Mouse (Mus musculus): ENCODE data around the gene Narfl. TPM values are rescaled to one million over a fixed set of nuclear protein-coding genes. Genes with fewer than 3 reads are reported as not detected.

The Narfl gene
- polyA plus RNA-seq, 1 experiment from 2014 or later = 33.3 TPM

DNA sequence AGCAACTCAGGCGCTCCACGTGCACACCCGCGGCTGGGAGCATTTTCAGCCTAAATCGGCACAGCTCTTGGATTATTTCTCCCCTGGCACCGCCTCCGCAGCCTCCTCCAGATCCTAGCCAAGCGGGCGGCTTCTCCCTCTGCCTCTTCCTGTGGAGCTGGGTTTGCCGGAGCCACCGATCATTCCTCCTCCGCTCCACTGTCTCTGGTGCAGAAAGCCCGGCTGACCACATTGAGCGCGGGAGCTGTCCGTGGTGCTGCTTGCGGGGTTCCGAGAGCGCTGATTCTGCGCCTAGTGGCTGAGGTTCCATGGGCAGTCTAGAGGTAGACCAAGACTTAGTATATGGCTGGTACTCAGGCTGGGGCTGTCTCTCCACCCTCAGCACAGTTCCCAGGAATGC lies 39.9 kb downstream of the Narfl start:
- ATAC-seq (ENCODE audit: low FRiP score, low TSS enrichment) (no peak), DNase-seq (peak; percentile 78)
- Histone ChIP-seq H3K4me1 (ENCODE audit: control insufficient read depth, insufficient read depth, low read length) (peaks cover 34% of the 10 kb centered on the region), H3K9me3 (ENCODE audit: control insufficient read depth, low read length) (no peaks in the 10 kb centered on the region), H3K4me3 (replicated peaks; ENCODE audit: low read depth, low read length) (0 out of 2 replicates have a peak overlapping the region, but pooled peaks have one; percentile 10), H3K27ac (replicated peaks; ENCODE audit: low read depth, low read length) (no peak overlapping the region), H3K27me3 (ENCODE audit: control insufficient read depth, insufficient read depth, low read length) (peaks cover 9% of the 10 kb centered on the region), H3K36me3 (ENCODE audit: control insufficient read depth, insufficient read depth, low read length) (peaks cover 22% of the 10 kb centered on the region), H3K9ac (replicated peaks; ENCODE audit: low read length) (peak overlapping the region; percentile 42; the same call in 1 of the 2 replicates), H3K4me2 (ENCODE audit: low read length) (peak overlapping the region; percentile 41)
- WGBS = 3% methylated on average over 20 of the region's 20 CpGs

DNA sequence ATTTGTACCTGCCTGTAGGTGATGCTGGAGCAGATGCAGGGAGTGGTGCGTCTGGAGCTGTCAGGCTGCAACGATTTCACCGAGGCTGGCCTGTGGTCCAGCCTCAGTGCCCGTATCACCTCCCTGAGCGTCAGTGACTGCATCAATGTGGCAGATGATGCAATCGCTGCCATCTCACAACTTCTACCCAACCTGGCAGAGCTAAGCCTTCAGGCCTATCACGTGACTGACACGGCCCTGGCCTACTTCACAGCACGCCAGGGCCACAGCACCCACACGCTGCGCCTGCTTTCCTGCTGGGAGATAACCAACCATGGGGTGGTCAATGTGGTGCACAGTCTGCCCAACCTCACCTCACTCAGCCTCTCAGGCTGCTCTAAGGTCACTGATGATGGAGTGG lies 44.1 kb downstream of the Narfl start:
- H3K27ac ChIP-seq (replicated peaks; ENCODE audit: low read depth, low read length) = no peak overlapping the region
- H3K9ac ChIP-seq (replicated peaks; ENCODE audit: low read length) = no peak overlapping the region
- ATAC-seq (ENCODE audit: low FRiP score, low TSS enrichment) = no peak
- peaks cover 38% of the 10 kb centered on the region for H3K36me3 ChIP-seq (ENCODE audit: control insufficient read depth, insufficient read depth, low read length)
- H3K4me3 ChIP-seq (replicated peaks; ENCODE audit: low read depth, low read length) = no peak overlapping the region
- H3K27me3 ChIP-seq (ENCODE audit: control insufficient read depth, insufficient read depth, low read length) = peaks cover 10% of the 10 kb centered on the region
- peaks cover 10% of the 10 kb centered on the region for H3K4me1 ChIP-seq (ENCODE audit: control insufficient read depth, insufficient read depth, low read length)
- no peak for DNase-seq
- no peak overlapping the region for H3K4me2 ChIP-seq (ENCODE audit: low read length)
- WGBS = 93% methylated on average over 11 of the region's 11 CpGs
- no peaks in the 10 kb centered on the region for H3K9me3 ChIP-seq (ENCODE audit: control insufficient read depth, low read length)

DNA sequence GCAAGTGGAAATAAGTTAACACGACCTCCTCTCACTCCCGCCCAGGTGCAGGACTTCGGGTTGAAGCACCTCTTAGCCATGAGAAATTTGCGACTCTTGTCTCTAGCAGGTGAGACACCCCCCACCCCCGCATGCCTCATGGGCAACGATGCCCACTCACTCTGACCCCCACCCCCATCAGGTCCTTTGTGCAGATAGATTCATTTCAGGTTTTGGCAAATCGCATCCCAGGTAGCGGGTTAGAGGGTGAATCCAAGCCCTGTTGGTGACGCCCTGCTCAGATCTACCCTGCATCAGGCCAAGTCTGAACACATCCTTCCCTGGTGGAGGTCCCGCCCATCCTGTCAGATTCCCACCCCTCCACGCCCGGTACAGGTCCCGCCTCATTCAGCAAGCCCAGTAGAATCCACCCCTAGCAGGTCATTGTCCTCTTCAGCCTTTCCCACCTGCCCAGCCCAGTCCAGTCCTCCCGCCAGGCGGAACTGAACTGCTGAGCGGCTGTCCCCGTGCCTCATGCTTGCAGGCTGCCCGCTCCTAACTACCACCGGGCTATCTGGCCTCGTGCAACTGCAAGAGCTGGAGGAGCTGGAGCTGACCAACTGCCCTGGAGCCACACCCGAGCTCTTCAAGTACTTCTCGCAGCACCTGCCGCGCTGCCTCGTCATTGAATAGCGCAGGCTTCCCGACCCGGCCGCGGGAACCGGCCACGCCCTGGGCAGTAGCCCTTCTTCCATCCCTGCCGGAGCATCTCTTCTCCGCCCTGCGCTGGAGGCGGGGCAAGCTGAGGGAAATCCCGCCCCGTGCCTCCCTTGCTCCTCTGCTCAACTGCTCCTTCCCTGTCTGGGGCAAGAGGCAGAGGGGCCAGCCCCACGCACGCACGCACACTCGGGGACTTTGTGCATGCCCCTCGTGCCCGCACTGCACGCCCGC lies 45.5 kb downstream of the Narfl start:
- 10% methylated on average over 45 of the region's 46 CpGs for WGBS
- Histone ChIP-seq H3K4me1 (ENCODE audit: control insufficient read depth, insufficient read depth, low read length) (peaks cover 7% of the 10 kb centered on the region), H3K36me3 (ENCODE audit: control insufficient read depth, insufficient read depth, low read length) (peaks cover 38% of the 10 kb centered on the region), H3K27ac (replicated peaks; ENCODE audit: low read depth, low read length) (no peak overlapping the region), H3K9ac (replicated peaks; ENCODE audit: low read length) (no peak overlapping the region), H3K4me3 (replicated peaks; ENCODE audit: low read depth, low read length) (no peak overlapping the region), H3K9me3 (ENCODE audit: control insufficient read depth, low read length) (no peaks in the 10 kb centered on the region), H3K27me3 (ENCODE audit: control insufficient read depth, insufficient read depth, low read length) (peaks cover 10% of the 10 kb centered on the region), H3K4me2 (ENCODE audit: low read length) (no peak overlapping the region)
- ATAC-seq (ENCODE audit: low FRiP score, low TSS enrichment) = no peak
- no peak for DNase-seq

DNA sequence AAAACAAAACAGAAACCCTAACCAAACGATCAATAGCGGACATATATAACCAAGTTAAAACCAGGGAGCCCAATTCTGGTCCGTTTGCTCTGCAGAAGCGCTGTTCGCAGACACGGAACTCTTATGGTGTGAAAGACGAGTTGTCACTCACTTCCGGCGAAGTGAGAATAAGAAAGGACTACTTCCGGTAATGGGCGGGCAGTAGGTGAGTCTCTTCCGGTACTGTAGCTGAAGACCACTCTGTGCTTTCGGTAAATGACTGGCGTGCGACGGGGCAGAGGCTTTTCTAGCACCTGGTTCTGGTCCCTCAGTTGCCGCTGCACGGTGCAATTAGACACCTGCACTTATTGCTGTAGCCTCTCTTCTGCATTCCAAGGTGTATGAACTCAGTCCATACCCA lies 49.9 kb downstream of the Narfl start, which contains the start of gene Wdr24:
Gene Wdr24, plus strand, starts transcription at position 176 of the 400 bp plus-strand sequence.
- under 1% methylated on average over 18 of the region's 18 CpGs for WGBS
- H3K4me3 ChIP-seq (replicated peaks; ENCODE audit: low read depth, low read length) = peak within 1 kb of the TSS; percentile 59
- peaks cover 21% of the 10 kb centered on the region for H3K4me1 ChIP-seq (ENCODE audit: control insufficient read depth, insufficient read depth, low read length)
- peaks cover 38% of the 10 kb centered on the region for H3K36me3 ChIP-seq (ENCODE audit: control insufficient read depth, insufficient read depth, low read length)
- DNase-seq (peak; percentile 94), ATAC-seq (ENCODE audit: low FRiP score, low TSS enrichment) (peak; percentile 66; the same call in 1 of the 2 replicates)
- peaks cover 1% of the 10 kb centered on the region; the same call in 1 of the 2 replicates for H3K27me3 ChIP-seq (ENCODE audit: control insufficient read depth, insufficient read depth, low read length)
- peak within 1 kb of the TSS; percentile 72 for H3K27ac ChIP-seq (replicated peaks; ENCODE audit: low read depth, low read length)
- peak within 1 kb of the TSS; percentile 97 for H3K4me2 ChIP-seq (ENCODE audit: low read length)
- H3K9ac ChIP-seq (replicated peaks; ENCODE audit: low read length) = peak within 1 kb of the TSS; percentile 72
- H3K9me3 ChIP-seq (ENCODE audit: control insufficient read depth, low read length) = no peaks in the 10 kb centered on the region

DNA sequence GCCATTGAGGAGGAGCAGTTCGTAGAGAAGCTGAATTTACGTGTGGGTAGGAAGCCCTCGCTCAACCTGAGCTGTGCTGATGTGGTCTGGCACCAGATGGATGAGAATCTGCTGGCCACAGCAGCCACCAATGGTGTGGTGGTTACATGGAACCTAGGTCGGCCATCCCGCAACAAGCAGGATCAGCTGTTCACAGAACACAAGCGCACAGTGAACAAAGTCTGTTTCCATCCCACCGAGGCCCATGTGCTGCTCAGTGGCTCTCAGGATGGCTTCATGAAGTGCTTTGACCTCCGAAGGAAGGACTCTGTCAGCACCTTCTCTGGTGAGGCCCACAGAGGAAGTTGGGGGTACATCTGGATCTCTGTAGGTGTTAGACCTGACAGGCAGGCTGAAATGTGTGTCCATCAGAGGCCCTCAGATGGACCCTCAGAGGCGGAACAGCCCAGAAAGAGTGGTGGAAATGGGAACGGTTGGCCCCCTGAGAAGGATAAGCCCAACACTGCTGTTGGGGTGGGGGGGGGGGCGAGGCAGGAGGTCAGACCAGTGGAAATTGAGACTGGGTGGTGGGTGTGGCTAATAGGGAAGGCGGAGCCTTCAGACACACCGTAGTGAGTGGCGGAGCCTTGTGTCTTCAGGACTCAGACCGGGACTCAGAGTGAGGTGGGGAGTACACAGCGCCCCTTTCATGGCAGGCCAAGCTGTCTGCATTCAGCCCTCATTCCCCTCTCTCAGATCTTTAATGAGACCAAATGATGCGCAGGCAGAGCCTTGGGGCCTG lies 51.0 kb downstream of the Narfl start:
- DNase-seq = no peak
- Histone ChIP-seq H3K9me3 (ENCODE audit: control insufficient read depth, low read length) (no peaks in the 10 kb centered on the region), H3K4me3 (replicated peaks; ENCODE audit: low read depth, low read length) (peak overlapping the region; percentile 59), H3K36me3 (ENCODE audit: control insufficient read depth, insufficient read depth, low read length) (peaks cover 32% of the 10 kb centered on the region), H3K4me2 (ENCODE audit: low read length) (peak overlapping the region; percentile 97), H3K27ac (replicated peaks; ENCODE audit: low read depth, low read length) (no peak overlapping the region), H3K9ac (replicated peaks; ENCODE audit: low read length) (peak overlapping the region; percentile 72), H3K27me3 (ENCODE audit: control insufficient read depth, insufficient read depth, low read length) (no peaks in the 10 kb centered on the region), H3K4me1 (ENCODE audit: control insufficient read depth, insufficient read depth, low read length) (peaks cover 23% of the 10 kb centered on the region)
- ATAC-seq (ENCODE audit: low FRiP score, low TSS enrichment) = no peak
- WGBS = 73% methylated on average over 17 of the region's 17 CpGs

DNA sequence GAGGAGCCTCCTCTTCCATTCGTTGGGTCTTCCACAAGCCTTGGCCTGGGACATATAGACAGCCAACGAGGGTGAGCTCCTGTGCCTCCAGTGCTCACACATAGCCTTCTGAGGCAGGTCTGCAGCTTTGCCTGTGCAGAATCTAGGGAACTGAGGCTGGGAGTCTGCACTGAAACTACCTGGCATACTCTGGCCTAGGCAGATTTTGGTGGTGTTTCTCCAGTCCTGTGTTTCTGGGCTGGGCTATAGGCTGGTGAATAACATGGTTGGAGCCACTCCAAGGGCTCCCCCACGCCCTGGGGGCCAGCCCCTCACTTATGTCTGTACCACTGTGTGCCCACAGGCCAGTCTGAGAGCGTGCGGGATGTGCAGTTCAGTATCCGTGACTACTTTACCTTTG lies 51.7 kb downstream of the Narfl start:
- no peak for DNase-seq
- peaks cover 32% of the 10 kb centered on the region for H3K36me3 ChIP-seq (ENCODE audit: control insufficient read depth, insufficient read depth, low read length)
- H3K4me2 ChIP-seq (ENCODE audit: low read length) = peak overlapping the region; percentile 97
- H3K27ac ChIP-seq (replicated peaks; ENCODE audit: low read depth, low read length) = no peak overlapping the region
- ATAC-seq (ENCODE audit: low FRiP score, low TSS enrichment) = no peak
- no peak overlapping the region for H3K4me3 ChIP-seq (replicated peaks; ENCODE audit: low read depth, low read length)
- H3K9me3 ChIP-seq (ENCODE audit: control insufficient read depth, low read length) = no peaks in the 10 kb centered on the region
- 86% methylated on average over 6 of the region's 6 CpGs for WGBS
- no peak overlapping the region for H3K9ac ChIP-seq (replicated peaks; ENCODE audit: low read length)
- H3K4me1 ChIP-seq (ENCODE audit: control insufficient read depth, insufficient read depth, low read length) = peaks cover 29% of the 10 kb centered on the region
- no peaks in the 10 kb centered on the region for H3K27me3 ChIP-seq (ENCODE audit: control insufficient read depth, insufficient read depth, low read length)

DNA sequence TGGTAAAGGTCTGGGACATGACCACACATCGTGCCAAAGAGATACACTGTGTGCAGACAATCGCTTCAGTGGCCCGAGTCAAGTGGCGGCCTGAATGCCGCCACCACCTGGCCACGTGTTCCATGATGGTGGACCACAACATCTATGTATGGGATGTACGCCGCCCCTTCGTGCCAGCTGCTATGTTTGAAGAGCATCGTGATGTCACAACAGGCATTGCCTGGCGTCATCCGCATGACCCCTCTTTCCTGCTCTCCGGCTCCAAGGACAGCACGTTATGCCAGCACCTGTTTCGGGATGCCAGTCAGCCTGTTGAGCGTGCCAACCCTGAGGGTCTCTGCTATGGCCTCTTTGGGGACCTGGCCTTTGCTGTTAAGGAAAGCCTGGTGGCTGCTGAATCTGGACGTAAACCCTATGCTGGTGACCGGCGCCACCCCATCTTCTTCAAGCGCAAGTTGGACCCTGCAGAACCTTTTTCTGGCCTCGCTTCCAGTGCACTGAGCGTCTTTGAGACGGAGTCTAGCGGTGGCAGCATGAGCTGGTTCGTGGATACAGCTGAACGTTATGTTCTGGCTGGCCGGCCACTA lies 52.5 kb downstream of the Narfl start:
- ATAC-seq (ENCODE audit: low FRiP score, low TSS enrichment) (no peak), DNase-seq (no peak)
- 96% methylated on average over 27 of the region's 27 CpGs for WGBS
- no peaks in the 10 kb centered on the region for H3K9me3 ChIP-seq (ENCODE audit: control insufficient read depth, low read length)
- no peak overlapping the region for H3K9ac ChIP-seq (replicated peaks; ENCODE audit: low read length)
- H3K4me1 ChIP-seq (ENCODE audit: control insufficient read depth, insufficient read depth, low read length) = peaks cover 29% of the 10 kb centered on the region
- H3K4me3 ChIP-seq (replicated peaks; ENCODE audit: low read depth, low read length) = no peak overlapping the region
- H3K27ac ChIP-seq (replicated peaks; ENCODE audit: low read depth, low read length) = no peak overlapping the region
- H3K4me2 ChIP-seq (ENCODE audit: low read length) = no peak overlapping the region
- peaks cover 38% of the 10 kb centered on the region for H3K36me3 ChIP-seq (ENCODE audit: control insufficient read depth, insufficient read depth, low read length)
- H3K27me3 ChIP-seq (ENCODE audit: control insufficient read depth, insufficient read depth, low read length) = no peaks in the 10 kb centered on the region

DNA sequence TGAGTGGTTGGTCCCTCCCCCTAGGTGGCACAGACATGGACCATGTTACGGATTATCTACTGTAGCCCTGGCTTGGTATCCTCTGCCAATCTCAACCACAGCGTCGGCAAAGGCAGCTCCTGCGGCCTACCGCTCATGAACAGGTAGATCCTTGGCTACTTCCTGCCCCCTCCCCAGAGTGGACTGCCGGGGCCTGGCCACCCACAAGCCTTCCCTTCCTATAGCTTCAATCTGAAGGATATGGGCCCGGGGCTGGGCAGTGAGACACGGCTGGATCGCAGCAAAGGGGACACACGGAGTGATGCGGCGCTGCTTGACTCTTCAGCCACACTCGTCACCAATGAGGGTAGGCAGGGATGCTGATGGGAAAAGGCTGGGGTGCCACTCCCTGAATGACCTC lies 53.4 kb downstream of the Narfl start:
- Histone ChIP-seq H3K4me3 (replicated peaks; ENCODE audit: low read depth, low read length) (no peak overlapping the region), H3K27me3 (ENCODE audit: control insufficient read depth, insufficient read depth, low read length) (no peaks in the 10 kb centered on the region), H3K36me3 (ENCODE audit: control insufficient read depth, insufficient read depth, low read length) (peaks cover 45% of the 10 kb centered on the region), H3K27ac (replicated peaks; ENCODE audit: low read depth, low read length) (no peak overlapping the region), H3K9me3 (ENCODE audit: control insufficient read depth, low read length) (no peaks in the 10 kb centered on the region), H3K9ac (replicated peaks; ENCODE audit: low read length) (no peak overlapping the region), H3K4me1 (ENCODE audit: control insufficient read depth, insufficient read depth, low read length) (peaks cover 39% of the 10 kb centered on the region), H3K4me2 (ENCODE audit: low read length) (no peak overlapping the region)
- DNase-seq (no peak), ATAC-seq (ENCODE audit: low FRiP score, low TSS enrichment) (no peak)
- WGBS = 96% methylated on average over 13 of the region's 13 CpGs

Data from midbrain, embryonic 14.5 days (tissue).